Mouse (Mus musculus): ENCODE results near the gene 4933416C03Rik. TPM values are rescaled to one million over a fixed set of nuclear protein-coding genes. Genes with fewer than 3 reads are reported as not detected.

Gene 4933416C03Rik
- polyA plus RNA-seq, 1 experiment from 2014 or later: not detected

Other genes with a start within 250 kb of the 4933416C03Rik start
- gene Ptprr, start 95.7 kb downstream of the 4933416C03Rik start, polyA plus RNA-seq (2015; fragmentation: Nextera tagmentation; extraction: Ambion mirVana): 1.9 and 3.4 TPM in 2 replicates
- gene Ptprb, start 161.6 kb upstream of the 4933416C03Rik start, polyA plus RNA-seq (2015; fragmentation: Nextera tagmentation; extraction: Ambion mirVana): 2.1 and 2.2 TPM in 2 replicates